Mouse (Mus musculus): ENCODE measurements at regions not wholly inside any gene's neighbourhood (a gene's known extent, or its start where the extent isn't known, plus 50 kb on each side); places are given as distances from the start of the nearest gene placed in this dataset.

DNA sequence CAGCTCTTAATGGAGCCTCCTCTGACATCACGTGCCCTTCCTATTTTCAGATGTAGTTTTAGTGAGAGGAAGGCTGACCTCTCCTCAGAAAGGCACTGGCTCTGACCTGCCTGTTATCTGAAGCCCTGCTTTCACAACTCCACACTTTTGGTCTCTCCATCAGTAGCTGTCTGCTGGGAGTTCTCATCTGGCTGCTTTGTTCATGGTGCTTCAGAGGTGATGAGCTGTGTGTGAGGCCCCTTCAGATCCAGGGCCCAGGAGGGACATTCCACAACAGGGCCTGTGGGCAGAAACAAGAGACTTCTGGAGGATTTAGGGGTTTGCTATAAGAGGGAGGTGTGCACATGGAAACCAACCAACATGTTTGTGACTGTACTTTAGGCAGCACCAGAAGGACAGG is 50.8 kb upstream of the Fhl2 start:
- DNase-seq (ENCODE audit: low spot score): no peak

- no peak for DNase-seq (ENCODE audit: low spot score)
Measured at GRCm38 (mm10) chr1:43250281-43250680, 53.5 kb upstream of the Fhl2 start.

- DNase-seq (ENCODE audit: low spot score): no peak
Measured at GRCm38 (mm10) chr1:43251356-43251755, 54.6 kb upstream of the Fhl2 start.

DNA sequence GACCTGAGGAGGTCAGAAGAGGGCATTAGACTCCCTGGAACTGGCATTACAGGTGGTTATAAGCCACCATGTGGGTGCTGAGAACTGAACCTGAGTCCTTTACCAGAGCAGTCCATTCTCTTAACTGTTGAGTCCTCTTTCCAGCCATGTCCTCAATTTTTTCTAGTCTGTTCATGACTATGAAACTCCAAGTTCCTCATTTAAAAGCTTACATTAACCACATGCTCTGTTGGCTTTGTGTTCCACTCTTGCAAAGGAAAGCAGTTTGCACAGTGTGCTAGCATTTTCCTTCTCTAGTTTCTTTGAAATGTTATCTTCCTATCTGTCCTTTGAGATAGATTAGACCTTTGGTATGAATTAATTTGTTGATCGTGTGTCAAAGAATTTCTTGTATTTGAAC is 57.3 kb upstream of the Fhl2 start:
- no peak for DNase-seq (ENCODE audit: low spot score)

GRCm38 (mm10) chr1:43256078-43256477 is 59.3 kb upstream of the Fhl2 start:
- DNase-seq (ENCODE audit: low spot score): no peak

GRCm38 (mm10) chr1:43257909-43258308 is 61.1 kb upstream of the Fhl2 start:
- no peak for DNase-seq (ENCODE audit: low spot score)

DNA sequence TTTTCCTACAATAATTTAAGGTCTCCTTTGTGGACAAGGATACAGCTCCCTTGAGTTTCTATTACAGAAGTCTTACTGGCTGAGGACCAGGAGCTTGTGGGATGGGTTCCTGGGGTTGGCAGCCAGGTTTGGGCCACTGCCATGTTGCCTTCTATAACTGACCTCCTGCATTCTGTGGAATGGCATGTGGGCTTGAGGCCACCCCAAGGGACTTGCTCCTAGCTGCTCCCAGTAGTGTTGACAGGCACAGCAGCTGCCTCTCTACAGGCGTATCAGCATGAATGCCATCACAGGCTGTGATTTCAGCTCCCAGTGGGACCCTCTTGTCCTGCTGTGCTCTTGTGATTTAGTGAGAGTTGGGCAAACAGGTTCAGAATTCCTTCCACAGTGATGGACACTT is 63.1 kb upstream of the Fhl2 start:
- no peak for DNase-seq (ENCODE audit: low spot score)

DNA sequence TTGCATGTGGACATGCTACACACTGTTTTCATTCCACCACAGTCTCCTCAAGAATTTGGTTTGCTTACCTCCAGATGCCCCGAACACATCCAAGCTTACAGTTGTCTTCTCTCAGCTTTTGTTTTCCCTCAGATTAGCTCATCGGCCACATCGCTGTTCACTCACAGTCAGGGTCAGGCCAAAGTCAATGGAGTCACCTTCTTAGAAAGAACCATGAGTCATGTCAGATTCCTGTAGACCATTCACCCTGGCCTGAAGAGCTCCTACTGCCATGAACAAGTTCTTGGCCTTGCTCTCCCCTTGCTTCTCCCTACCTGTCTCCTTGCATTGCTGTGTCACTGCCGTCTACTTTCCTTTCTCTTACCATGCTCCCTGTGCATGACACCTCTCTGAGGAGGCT is 63.7 kb upstream of the Fhl2 start:
- no peak for DNase-seq (ENCODE audit: low spot score)

DNA sequence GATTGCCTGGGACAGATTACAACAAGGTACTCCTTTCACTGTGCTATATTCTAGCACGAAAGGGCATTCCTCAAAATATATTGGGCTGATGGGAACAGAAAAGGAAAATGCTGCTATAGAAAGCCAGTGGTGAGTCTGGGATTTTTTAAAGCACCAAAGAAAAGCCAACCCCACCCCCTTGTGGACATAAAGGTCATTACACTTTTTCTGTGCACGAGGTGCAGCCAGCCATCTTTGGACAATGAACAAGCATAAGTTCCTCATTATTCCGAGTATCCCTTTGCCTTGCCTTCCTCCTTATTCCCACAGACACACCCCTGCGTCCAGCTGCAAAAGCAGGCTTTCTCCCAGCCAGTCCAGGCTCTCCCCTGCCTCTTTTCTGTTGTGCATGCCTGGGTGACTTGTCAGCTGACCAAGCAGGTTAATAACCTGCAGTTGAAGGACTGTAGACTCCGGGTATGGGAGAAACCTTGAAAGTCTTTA is 67.7 kb upstream of the Fhl2 start:
- DNase-seq (ENCODE audit: low spot score): peak; percentile 64

DNA sequence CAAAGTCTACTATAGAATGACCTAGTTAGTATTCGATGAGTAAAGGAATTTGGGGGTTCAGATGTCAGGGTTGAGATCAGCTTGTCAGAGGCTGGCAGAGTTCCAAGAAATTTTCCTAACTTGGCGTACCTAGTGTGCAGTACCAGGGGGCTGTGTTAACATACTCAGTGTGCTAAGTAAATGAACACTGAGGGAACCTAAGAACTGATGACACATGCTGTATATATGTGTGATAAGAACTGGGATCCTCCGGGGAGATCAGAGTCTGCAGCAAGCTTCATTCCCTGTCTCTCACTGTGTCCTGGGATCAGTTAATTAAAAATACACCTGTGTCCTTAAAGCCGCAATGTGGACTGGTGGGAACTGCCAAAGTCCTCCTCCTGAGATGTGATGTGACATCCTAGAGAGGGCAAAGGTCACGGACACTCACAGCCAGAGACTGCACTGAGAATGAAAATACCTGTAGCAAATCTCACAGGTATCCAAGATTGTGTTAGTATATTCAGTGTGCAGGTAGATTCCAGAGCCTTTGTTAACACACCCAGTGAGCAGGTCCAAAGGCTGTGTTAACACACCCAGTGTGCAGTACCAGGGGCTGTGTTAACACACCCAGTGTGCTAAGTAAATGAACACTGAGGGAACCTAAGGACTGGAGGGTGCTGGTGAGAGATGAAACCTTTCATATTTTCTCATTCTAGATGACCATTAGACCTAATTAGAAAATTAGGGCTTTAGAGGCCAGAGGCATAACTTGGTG is 69.1 kb upstream of the Fhl2 start:
- no peak for DNase-seq (ENCODE audit: low spot score)

DNA sequence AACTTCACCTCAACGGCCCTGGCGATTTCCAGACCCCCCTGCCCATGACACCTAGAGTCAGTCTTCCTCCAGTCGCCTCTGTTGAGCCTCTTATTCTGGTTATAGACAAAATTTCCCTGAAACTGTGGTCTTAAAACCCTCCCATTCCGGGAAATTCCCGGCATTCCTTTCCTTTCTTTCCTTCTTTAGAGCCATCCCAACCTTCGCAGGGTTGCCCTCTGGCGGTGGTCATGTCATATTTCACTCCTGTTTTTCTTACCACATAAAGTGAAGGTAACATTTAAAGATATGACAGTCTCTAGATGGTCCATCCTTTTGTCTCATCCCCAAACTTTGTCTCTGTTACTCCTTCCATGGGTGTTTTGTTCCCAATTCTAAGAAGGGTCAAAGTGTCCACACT is 72.9 kb upstream of the Fhl2 start:
- no peak for DNase-seq (ENCODE audit: low spot score)

GRCm38 (mm10) chr1:43273236-43273868 is 76.6 kb upstream of the Fhl2 start:
- no peak for DNase-seq (ENCODE audit: low spot score)

DNA sequence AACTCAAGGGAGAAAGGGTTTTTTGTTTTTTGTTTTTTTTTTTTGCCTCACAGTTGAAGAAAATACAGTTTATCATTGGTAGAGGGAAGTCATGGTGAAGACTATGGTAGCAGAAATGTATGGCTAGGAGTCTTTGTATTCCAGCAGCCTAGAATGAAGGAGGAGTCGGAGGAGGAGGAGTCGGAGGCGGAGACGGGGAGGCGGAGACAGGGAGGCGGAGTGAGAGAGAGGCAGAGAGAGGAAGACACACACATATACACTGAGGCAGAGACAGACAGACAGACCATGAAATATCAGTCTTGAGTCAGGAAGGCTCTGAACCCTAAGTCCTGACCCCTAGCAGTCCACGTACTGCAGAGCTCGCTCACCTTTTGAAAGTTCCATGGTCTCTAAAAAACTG is 95.0 kb upstream of the Fhl2 start:
- DNase-seq (ENCODE audit: low spot score): no peak

DNA sequence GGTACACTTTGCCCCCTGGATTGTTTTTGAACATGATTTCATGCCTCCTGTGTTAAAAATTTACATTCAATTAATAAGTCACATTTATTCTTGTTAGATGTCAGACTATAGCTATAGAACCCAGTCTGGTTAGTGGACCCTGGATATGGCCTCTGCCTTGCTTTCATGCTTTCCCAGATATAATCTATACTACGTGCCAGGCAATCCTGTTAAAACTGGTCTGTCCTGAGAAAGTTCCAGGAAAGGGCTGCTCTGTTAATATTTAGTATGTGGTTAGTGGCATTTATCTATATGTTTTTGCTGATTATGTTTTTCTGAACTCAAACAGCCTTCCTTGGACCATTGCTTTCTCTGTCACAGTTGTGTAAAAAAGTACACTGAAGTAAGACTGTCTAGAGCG is 95.8 kb upstream of the Fhl2 start:
- no peak for DNase-seq (ENCODE audit: low spot score)

DNA sequence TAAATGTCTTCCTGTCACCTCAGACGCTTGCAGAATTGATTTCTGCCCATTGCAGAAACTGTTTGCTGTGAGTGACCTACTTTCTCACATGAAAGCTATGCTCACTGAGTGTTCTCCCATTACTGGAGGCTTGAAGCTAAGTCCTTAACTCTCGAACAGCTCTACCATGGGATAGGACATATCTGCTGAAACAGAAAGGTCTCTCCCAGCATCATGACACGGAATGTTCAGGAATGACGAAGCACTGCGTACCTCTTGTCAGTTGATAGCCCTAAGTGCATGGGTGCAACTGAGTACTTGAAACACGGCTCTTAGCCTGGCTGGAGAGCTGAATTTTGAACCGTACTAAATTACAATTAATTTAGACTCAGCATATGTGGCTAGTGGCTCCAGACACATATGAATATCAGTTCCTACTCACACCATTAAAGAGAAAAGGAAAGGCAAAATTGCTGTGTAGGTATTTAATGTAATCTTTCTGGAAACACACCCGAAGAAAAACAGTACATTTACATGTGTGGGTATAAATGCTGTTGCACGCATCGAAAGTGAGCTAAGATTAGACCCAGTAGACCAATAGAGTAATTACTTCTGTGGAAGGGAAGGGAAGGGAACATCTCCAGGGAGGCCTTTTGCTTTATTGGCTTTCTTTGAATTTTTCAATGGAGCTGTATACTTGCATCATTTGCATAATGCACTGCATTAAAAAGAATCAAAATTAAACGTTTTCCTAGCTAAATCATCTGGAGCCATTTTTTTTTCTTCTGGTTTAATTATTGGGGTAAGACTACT is 97.6 kb upstream of the Fhl2 start:
- no peak for DNase-seq (ENCODE audit: low spot score)

- no peak for DNase-seq (ENCODE audit: low spot score)
Measured at GRCm38 (mm10) chr1:43297579-43297978, 100.8 kb upstream of the Fhl2 start.

DNA sequence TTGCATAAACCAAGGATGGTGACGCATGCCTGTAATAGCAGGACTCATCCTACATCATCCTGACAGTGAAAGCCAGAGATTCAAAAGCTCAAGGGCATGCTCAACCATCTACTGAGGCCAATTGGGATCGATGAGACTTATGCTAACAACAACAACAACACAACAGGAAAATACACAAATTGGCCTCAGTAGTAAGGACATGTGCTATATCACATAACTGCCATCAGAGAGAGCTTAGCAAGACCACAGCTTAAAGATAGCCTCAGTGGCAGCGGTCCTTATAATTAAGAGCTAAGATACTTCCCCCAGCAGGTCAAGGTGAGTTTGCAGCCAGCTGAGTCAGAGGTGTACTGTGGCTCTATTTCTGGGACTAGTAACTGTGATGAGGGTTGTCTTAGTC is 102.0 kb upstream of the Fhl2 start:
- no peak for DNase-seq (ENCODE audit: low spot score)

DNA sequence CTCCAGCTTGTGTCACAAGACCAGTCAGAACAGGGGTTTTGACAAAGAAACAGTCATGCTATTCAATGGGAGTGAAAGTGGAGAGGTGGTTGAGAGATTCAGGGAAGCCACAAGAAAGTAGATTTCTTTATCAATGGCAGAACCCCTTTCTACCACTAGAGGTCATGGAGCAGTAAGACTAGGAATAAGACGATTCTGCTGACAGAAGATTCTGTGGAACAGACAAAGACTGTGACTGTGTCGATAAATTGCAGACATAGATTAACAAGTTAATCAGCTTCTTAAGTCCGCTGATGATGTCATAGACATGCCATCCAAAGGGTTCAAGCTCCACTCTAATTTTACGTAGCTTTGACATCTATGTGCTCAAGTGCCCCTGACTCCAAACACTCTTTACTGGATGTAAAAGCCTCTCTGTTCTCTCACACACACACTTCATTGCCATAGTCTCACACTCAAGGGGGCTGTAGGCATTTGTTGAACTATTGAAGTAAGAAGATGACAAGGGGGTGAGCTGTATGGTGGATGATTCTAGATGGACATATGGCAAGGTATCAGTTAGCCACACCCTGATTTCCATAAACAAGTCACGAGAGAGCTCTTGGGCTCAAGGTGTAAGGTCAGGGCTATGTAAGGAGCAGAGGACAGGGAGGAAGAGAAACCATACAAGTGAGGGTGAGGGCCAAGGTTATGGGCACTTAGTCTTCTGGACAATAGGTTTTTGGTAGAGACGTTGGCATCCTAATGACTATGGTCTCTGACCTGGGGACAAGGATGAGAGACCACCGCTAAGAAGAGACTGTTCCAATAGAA is 102.9 kb upstream of the Fhl2 start:
- peak; percentile 65 for DNase-seq (ENCODE audit: low spot score)

DNA sequence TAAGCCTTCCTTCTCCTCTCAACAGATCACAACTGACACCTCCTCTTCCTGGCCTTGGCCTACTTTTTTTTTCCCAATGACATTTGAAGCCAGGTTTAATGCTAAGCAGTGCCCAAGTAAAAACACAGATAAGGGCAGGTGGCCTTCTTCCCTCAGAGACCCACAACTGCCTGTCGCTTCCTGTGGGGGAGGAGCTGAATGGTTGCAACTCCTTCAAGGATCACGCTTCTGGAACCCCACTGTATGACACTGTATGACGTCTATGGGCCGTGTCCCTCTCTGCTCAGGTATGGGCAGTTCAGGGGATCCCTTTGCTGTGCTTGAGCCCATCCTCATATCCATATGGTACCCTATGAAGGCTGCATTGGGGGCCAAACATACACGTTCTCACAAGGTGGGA is 103.9 kb upstream of the Fhl2 start:
- no peak for DNase-seq (ENCODE audit: low spot score)

GRCm38 (mm10) chr1:43301866-43302571 is 105.2 kb upstream of the Fhl2 start:
- DNase-seq (ENCODE audit: low spot score): no peak

DNA sequence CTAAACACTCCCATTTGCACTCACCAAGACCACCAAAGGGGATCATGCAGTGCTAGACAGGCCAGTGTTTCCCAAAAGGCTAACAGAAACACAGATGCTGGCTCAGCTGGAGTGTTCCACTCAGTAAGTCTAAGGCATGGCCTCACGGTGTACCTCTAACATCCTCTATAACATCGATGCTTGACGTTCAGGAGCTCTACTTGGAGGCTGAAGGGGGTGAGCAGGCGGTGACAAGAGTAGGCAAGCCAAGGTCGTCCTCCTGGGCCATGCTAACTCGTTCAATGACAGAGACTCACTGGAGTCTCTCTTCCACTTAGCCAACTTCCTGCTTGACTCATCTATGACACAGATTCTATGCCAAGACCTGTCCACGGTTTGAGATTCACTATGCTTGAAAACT is 105.9 kb upstream of the Fhl2 start:
- DNase-seq (ENCODE audit: low spot score): no peak

Measured in lung, postnatal 25 days (tissue).